Mouse (Mus musculus) lung, embryonic 14.5 days (tissue): ENCODE measurements around the gene Tssk2. TPM values are rescaled to one million over a fixed set of nuclear protein-coding genes. Genes with fewer than 3 reads are reported as not detected.

Experiments
- ATAC-seq: fragments of 200-750 bp; cut with Nextera tagmentation; 2 replicates; pipeline ENCODE4 v1.8.0; 2017; ENCODE audit warnings: mild to moderate bottlenecking, moderate TSS enrichment, moderate library complexity; ENCODE audit not compliant: insufficient read depth
- DNase-seq: peaks from one replicate; pipeline ENCODE4 v3.0.0-alpha.2; 2015
- H3K27ac ChIP-seq: fragments of 300-500 bp; sonication (generic); 2 replicates; pipeline ENCODE4 v1.5.1; 2014; ENCODE audit warnings: low read depth, mild to moderate bottlenecking, moderate library complexity
- H3K27me3 ChIP-seq: fragments of 300-500 bp; sonication (generic); 2 replicates; pipeline ENCODE4 v1.6.1; 2014; ENCODE audit warnings: low read length, control low read depth; ENCODE audit not compliant: insufficient read depth
- H3K36me3 ChIP-seq: fragments of 300-500 bp; sonication (generic); 2 replicates; pipeline ENCODE4 v1.6.1; 2014; ENCODE audit warnings: control low read depth; ENCODE audit not compliant: insufficient read depth
- H3K4me1 ChIP-seq: fragments of 300-500 bp; sonication (generic); 2 replicates; pipeline ENCODE4 v1.6.1; 2014; ENCODE audit warnings: antibody characterized with exemption, control low read depth; ENCODE audit not compliant: insufficient read depth
- H3K4me2 ChIP-seq: fragments of 300-500 bp; sonication (generic); 2 replicates; pipeline ENCODE4 v1.6.1; 2014; ENCODE audit warnings: mild to moderate bottlenecking
- H3K4me3 ChIP-seq: fragments of 300-500 bp; sonication (generic); 2 replicates; pipeline ENCODE4 v1.5.1; 2014; ENCODE audit warnings: low read depth, low read length
- H3K9ac ChIP-seq: fragments of 300-500 bp; sonication (generic); 2 replicates; pipeline ENCODE4 v1.6.1; 2014
- H3K9me3 ChIP-seq: fragments of 300-500 bp; sonication (generic); 2 replicates; pipeline ENCODE4 v1.6.1; 2016; ENCODE audit warnings: low read depth, low read length, control low read depth
- CTCF ChIP-seq: IDR thresholded peaks from 2 replicates; pipeline ENCODE4 v1.5.1; 2016; ENCODE audit warnings: antibody characterized with exemption, low read depth
- WGBS: fragments of 180-500 bp; shearing (Covaris S2); extraction: QIAGEN DNeasy Blood & Tissue Kit; methylation state at CpG from one replicate; pipeline ENCODE4 v1.1.7; 2014; 5-methylcytosine and 5-hydroxymethylcytosine counted together
- polyA plus RNA-seq: library from polyadenylated mRNA; unstranded; fragments of >200 nt; fragmentation: Nextera tagmentation; extraction: Ambion mirVana; gene quantifications from 2 replicates; pipeline ENCODE4 v1.2.1, GENCODE M21; 2014

Tssk2 gene
- polyA plus RNA-seq, 1 experiment from 2014 or later, result not detected

DNA sequence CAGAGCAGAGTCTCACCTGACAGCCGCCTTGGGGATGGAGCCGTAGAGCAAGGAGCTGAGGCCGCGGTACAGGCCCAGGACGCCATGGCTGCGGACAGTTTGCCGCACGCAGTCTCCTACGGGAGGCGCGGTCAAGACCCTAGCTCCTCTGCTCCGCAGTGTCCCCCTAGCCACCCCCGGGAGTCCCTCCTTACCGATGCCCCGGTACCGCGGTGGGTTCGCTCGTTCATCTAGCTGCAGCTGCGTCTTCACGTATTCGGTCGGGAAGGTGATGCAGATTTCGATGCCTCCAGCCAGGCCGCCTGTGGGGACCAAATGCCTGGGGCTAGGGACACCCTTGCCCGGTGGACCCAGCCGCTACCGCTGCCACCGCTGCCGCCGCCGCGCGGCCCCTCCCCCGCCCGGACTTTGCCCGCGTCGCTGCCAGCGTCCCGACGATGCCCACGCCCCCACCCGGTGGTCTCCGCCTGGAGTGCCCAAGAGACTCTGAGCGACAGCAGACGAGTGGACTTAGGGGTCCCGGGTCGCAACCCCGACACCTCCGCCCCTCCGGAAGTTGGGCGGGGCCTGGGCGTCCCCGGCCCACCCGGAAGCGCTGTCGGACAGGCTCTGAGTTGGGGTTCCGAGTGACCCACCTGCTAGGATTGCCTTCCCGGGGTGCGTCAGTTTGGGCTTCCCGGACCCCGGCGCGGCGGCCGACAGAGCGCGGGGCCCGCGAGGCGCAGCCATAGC, 29.1 kb downstream of the Tssk2 start:
- peak overlapping the region; percentile 82 for H3K4me3 ChIP-seq
- 0 out of 2 replicates have a peak, but pooled peaks cover 7% of the 10 kb centered on the region for H3K4me1 ChIP-seq
- peak overlapping the region; percentile 82 for H3K27ac ChIP-seq
- peak overlapping the region; percentile 72 for H3K9ac ChIP-seq
- WGBS, result 2% methylated on average over 66 of the region's 72 CpGs
- H3K36me3 ChIP-seq, result peaks cover 10% of the 10 kb centered on the region; the same call in 1 of the 2 replicates
- ATAC-seq, result peak; percentile 49
- DNase-seq, result peak; percentile 64
- TF ChIP-seq CTCF, result no peak
- H3K27me3 ChIP-seq, result no peaks in the 10 kb centered on the region
- no peaks in the 10 kb centered on the region for H3K9me3 ChIP-seq
- peak overlapping the region; percentile 97 for H3K4me2 ChIP-seq

DNA sequence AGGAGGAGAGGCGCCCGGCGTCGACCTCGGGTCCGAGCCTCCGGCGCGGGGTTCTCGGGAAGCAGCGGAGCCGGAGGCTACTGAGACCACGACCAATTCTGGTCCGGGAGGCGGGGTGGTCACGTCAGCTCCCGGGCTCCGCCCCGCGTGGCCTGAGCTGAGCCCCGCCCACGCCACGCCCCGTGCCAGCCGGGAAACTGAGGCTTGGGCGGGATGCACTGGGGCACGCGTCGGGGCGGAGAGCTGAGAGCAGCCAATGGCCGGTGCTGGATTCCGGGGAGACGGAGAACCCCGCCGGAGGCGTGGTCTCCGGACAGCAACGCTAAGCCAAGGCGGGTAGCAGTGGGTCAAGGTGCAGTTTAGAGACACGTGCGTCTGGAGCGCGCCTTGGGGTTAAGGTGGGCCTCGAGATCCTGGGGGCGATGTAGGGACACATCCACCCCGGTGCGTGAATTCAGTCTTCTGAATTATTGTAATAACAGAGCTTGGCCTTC, 29.7 kb downstream of the Tssk2 start, which contains the start of gene Slc25a1:
Slc25a1 (minus strand) TSS at position 133 of the 494 bp plus-strand sequence.
- Histone ChIP-seq H3K4me1 (0 out of 2 replicates have a peak, but pooled peaks cover 6% of the 10 kb centered on the region), H3K36me3 (peaks cover 10% of the 10 kb centered on the region; the same call in 1 of the 2 replicates), H3K4me3 (peak within 1 kb of the TSS; percentile 82), H3K9ac (peak within 1 kb of the TSS; percentile 72), H3K4me2 (peak within 1 kb of the TSS; percentile 97), H3K9me3 (no peaks in the 10 kb centered on the region), H3K27me3 (no peaks in the 10 kb centered on the region), H3K27ac (peak within 1 kb of the TSS; percentile 82)
- ATAC-seq, result peak; percentile 78
- WGBS, result 0% methylated on average over 47 of the region's 47 CpGs
- TF ChIP-seq CTCF, result no peak
- peak; percentile 87 for DNase-seq

DNA sequence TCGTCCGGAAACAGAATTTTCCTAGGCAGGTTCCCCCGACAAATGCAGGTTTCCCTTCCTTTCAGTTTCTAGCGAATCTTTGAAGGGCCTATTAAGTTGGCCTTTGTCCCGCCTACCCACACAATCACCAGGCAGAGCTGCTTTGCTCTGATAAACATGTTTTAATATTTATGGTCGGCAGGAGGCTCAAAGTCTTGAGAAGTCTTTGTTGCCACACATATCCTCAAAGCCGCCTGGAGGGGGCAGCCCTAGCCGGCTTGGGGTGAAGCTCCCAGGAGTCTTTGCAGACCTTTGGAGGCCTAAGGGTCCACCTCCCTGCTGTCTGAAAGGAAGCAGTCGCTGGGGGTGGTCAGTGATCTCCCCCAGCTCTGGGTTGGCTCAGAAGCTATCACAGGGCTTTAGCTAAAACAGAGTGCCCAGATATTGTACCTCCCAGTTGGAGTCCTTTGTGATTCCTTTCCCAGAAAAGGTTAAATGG, 30.2 kb downstream of the Tssk2 start:
- Histone ChIP-seq H3K9me3 (no peaks in the 10 kb centered on the region), H3K36me3 (peaks cover 10% of the 10 kb centered on the region; the same call in 1 of the 2 replicates), H3K4me2 (peak overlapping the region; percentile 97), H3K9ac (peak overlapping the region; percentile 72), H3K4me1 (0 out of 2 replicates have a peak, but pooled peaks cover 6% of the 10 kb centered on the region), H3K27ac (peak overlapping the region; percentile 82), H3K27me3 (no peaks in the 10 kb centered on the region), H3K4me3 (peak overlapping the region; percentile 82)
- ATAC-seq, result peak; percentile 76
- peak; percentile 91 for DNase-seq
- under 1% methylated on average over 9 of the region's 9 CpGs for WGBS
- peak; percentile 72 for TF ChIP-seq CTCF

DNA sequence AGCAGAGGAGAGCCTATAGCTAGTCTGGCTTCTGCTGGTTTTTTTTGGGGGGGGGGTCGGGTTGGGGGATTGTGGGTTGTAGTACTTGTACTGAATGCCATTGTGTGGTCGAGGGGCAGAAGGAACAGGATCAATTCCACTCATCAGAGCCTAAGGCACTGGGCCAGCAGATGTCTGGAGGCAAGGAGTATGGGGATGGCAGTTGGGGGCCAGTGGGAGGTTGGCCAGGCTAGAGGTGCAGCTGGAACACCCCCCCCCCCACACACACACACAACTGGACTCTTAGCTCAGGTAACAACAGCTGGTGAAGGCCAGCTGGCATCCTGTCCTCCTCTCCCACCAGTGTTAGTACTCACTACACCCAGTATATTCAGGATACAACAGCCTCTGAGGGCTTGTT, 30.8 kb downstream of the Tssk2 start:
- ATAC-seq, result 0 out of 2 replicates have a peak, but pooled peaks have one; percentile 0
- Histone ChIP-seq H3K4me1 (0 out of 2 replicates have a peak, but pooled peaks cover 6% of the 10 kb centered on the region), H3K4me3 (no peak overlapping the region), H3K9ac (no peak overlapping the region), H3K27ac (peak overlapping the region; percentile 82), H3K4me2 (peak overlapping the region; percentile 97), H3K9me3 (no peaks in the 10 kb centered on the region), H3K27me3 (no peaks in the 10 kb centered on the region), H3K36me3 (peaks cover 10% of the 10 kb centered on the region; the same call in 1 of the 2 replicates)
- 34% methylated on average over 2 of the region's 2 CpGs for WGBS
- DNase-seq, result no peak
- no peak for TF ChIP-seq CTCF

DNA sequence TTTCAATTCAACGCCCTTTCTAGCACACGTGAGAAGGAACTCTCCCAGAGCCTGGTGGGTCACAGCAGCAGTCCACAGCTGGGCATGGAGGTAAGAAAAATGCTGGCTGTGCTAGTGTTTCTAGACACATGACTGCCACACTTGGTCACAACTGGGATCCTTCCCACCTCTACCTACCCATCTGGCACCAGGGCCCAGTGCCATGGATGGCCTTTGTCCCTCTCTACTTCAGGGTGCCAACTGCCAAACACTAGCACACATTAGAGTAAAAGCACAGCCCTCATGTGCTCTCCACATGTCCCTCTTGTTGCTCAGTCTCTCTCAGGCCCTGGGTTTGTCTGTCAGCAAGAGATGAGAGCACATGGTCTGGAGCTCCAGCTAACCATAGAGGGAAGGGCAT, 31.2 kb downstream of the Tssk2 start:
- Histone ChIP-seq H3K9ac (no peak overlapping the region), H3K36me3 (peaks cover 10% of the 10 kb centered on the region; the same call in 1 of the 2 replicates), H3K9me3 (no peaks in the 10 kb centered on the region), H3K27ac (no peak overlapping the region), H3K4me1 (0 out of 2 replicates have a peak, but pooled peaks cover 6% of the 10 kb centered on the region), H3K4me3 (no peak overlapping the region), H3K27me3 (no peaks in the 10 kb centered on the region), H3K4me2 (no peak overlapping the region)
- TF ChIP-seq CTCF, result no peak
- ATAC-seq (no peak), DNase-seq (no peak)
- WGBS, result 59% methylated on average over 2 of the region's 2 CpGs

DNA sequence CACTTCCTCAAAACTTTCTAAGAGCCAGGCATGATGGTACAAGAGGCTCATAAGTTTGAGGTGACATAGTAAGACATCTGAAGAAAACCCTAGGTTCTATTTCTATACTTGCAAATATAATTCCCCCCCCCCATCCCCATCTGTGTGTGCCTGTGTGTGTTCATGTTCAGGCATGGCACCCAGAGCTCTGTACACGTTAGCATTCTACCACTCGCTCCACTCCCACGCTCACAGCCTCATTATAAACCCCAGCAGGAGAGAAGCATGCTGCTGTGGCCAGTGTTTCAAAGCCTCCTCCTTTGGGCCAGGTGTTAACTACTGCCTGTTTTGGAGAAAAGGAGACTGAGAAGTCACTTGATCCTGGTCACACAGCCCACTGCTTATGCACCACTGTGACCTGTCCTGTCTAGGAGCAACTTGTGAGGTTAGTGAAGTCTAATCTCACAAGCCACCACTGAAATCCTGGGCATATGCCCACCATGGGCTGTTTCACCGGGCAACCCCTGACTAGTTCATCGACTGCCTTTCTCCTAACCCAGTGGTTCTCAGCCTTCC, 33.5 kb downstream of the Tssk2 start:
- Histone ChIP-seq H3K9ac (no peak overlapping the region), H3K4me2 (no peak overlapping the region), H3K27me3 (no peaks in the 10 kb centered on the region), H3K9me3 (no peaks in the 10 kb centered on the region), H3K36me3 (no peaks in the 10 kb centered on the region), H3K4me1 (0 out of 2 replicates have a peak, but pooled peaks cover 2% of the 10 kb centered on the region), H3K27ac (no peak overlapping the region), H3K4me3 (no peak overlapping the region)
- ATAC-seq, result no peak
- TF ChIP-seq CTCF, result no peak
- DNase-seq, result no peak
- WGBS, result 72% methylated on average over 5 of the region's 5 CpGs
